Mouse (Mus musculus): Measurements from ENCODE around the gene Clcc1. TPM values are rescaled to one million over a fixed set of nuclear protein-coding genes. Genes with fewer than 3 reads are reported as not detected.
"Not testable (repeated sequence)": the region's sequence is repeated elsewhere in the genome, so short reads cannot be mapped to it uniquely, and the experiment has no call there.

The Clcc1 gene
- 16.9 and 18.6 TPM in 2 replicates for polyA plus RNA-seq (2012; ENCODE audit: insufficient read depth, insufficient read length, missing spikeins)

DNA sequence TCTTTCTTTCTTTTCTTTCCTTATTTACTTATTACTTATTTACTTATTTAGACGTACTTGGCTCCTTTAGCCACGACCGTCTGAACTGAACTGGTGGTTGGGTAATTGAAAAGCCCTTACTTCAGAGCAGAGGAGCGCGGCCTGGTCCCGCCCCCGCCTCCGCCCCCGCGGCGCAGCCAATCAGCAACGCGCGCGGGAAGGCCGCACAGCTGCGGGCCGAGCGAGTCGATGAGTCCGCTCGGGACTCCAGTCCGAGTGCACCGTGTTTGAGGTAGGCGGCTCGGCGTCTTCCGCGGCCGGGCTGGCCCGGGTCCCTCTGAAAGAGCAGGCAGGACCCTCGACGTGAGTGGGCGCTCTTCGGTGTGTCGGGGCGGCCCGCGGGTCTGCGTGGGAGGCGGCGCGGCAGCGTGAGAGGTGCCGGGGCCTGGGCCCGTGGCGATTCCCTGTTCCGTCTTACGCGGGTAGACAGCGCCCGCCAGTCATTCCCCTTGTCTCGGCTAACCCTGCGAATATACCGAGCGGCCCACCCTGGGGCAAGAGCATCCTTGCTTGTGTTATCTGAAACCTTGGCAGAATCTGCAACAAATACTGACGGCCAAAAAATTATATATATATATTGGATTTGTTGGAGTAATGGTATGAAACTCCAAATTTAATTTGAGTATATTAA, at the start of gene Clcc1:
TSS of gene Clcc1 (plus strand) at position 204 of the 670 bp plus-strand sequence.
- Histone ChIP-seq H3K4me3 (ENCODE audit: insufficient read depth, low read depth, low read length) (peak within 1 kb of the TSS; percentile 100), H3K27ac (replicated peaks; ENCODE audit: low read depth, low read length) (peak within 1 kb of the TSS; percentile 86), H3K4me1 (ENCODE audit: control insufficient read depth, insufficient read depth, insufficient read length, low read length) (peaks cover 6% of the 10 kb centered on the region; the same call in 1 of the 2 replicates)

DNA sequence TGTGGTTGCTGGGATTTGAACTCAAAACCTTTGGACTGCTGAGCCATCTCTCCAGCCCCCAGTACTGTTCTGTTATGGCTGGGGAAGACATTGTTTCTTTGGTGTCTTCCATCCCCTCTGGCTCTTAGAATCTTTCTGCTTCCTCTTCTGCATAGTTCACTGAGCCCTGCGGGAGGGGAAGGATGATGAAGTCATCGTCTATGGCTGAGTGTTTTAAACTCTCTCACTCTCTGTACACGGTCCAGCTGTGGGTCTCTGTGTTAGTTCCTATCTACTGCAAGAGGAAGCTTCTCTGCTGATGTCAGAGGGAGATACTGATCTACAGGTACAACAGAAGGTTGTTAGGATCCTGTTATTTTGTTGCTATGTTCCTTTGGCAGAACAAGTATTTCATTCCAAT, 44.8 kb upstream of the Clcc1 start:
- no peaks in the 10 kb centered on the region for H3K4me1 ChIP-seq (ENCODE audit: control insufficient read depth, insufficient read depth, insufficient read length, low read length)
- no peak overlapping the region for H3K27ac ChIP-seq (replicated peaks; ENCODE audit: low read depth, low read length)
- H3K4me3 ChIP-seq (ENCODE audit: insufficient read depth, low read depth, low read length) = no peak overlapping the region

DNA sequence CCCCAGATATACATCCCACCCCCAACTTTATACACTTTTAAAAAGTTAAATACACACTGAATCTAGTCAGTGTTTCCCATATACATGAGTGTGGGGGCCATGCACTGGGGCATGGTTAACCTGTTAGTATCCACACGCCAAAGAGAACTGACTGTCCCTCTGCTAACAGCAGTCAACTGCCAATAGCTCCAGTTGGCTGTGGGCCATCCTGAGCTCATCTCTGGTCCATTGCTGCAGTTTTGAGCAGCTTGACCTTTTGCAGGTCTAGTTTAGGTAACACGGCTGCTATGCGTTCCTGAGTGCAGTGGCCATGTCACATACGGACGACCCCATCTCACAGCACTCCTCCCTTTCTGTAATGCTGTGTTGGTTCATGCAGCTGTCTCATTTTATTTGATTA, 19.0 kb upstream of the Clcc1 start:
- Histone ChIP-seq H3K27ac (replicated peaks; ENCODE audit: low read depth, low read length) (no peak overlapping the region), H3K4me1 (ENCODE audit: control insufficient read depth, insufficient read depth, insufficient read length, low read length) (no peaks in the 10 kb centered on the region), H3K4me3 (ENCODE audit: insufficient read depth, low read depth, low read length) (no peak overlapping the region)

DNA sequence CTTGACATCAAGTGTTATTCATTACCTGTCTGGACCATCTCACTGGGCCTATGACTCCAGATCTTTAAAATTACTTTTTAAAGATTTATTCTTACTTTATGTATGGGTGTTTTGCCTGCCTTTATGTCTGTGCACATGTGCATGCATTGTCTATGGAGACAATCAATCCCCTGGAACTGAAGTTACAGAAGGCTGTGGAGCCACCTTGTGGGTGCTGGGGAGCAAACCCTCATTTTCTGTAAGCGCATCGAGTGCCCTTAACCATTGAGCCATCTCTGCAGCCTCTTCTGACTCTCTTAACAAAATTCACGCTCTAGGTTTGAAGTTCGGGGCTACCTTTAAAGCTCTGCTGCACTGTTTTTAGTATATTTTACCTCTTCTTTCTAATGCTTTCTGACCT, 14.3 kb upstream of the Clcc1 start:
- Histone ChIP-seq H3K4me3 (ENCODE audit: insufficient read depth, low read depth, low read length) (no peak overlapping the region), H3K27ac (replicated peaks; ENCODE audit: low read depth, low read length) (no peak overlapping the region), H3K4me1 (ENCODE audit: control insufficient read depth, insufficient read depth, insufficient read length, low read length) (no peaks in the 10 kb centered on the region)

DNA sequence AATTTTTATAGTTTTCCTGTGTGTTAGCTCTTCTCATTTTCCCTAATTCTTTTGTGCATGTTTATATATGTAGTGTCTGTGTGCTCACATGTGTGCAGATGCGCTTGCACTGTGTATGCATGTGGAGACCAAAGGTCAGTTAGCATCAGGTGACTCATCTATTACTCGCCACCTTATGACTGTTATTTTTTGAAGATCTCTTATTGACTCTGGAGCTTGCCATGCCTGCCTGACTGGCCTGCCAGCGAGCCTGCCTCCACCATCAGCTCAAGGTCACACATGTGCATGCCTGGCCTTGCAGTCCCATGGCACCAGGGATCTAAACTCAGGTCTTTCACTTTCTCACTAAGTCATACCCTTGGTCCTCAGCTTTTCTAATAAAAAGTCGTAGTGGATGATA, 12.7 kb upstream of the Clcc1 start:
- H3K4me1 ChIP-seq (ENCODE audit: control insufficient read depth, insufficient read depth, insufficient read length, low read length) = no peaks in the 10 kb centered on the region
- no peak overlapping the region for H3K4me3 ChIP-seq (ENCODE audit: insufficient read depth, low read depth, low read length)
- no peak overlapping the region for H3K27ac ChIP-seq (replicated peaks; ENCODE audit: low read depth, low read length)

DNA sequence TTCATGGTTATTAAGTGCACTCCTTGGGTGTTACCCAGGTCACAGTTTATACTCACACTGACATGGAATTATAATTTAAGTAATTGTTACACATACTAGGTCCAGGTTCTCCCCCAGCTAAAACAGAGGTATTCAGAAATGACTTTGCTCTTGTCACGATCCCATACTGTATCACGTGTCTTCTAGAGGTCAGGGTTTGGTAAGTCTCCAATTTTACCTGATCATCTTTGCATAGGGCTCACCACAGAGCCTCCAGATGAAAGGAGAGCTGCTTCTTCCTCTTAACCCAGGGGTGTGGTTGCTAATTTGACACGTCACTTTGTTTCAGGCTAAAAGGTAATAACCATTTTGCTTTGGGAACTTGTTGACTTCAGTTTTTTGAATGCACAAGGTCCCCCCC, 8.9 kb upstream of the Clcc1 start:
- no peak overlapping the region for H3K27ac ChIP-seq (replicated peaks; ENCODE audit: low read depth, low read length)
- no peak overlapping the region for H3K4me3 ChIP-seq (ENCODE audit: insufficient read depth, low read depth, low read length)
- no peaks in the 10 kb centered on the region for H3K4me1 ChIP-seq (ENCODE audit: control insufficient read depth, insufficient read depth, insufficient read length, low read length)

DNA sequence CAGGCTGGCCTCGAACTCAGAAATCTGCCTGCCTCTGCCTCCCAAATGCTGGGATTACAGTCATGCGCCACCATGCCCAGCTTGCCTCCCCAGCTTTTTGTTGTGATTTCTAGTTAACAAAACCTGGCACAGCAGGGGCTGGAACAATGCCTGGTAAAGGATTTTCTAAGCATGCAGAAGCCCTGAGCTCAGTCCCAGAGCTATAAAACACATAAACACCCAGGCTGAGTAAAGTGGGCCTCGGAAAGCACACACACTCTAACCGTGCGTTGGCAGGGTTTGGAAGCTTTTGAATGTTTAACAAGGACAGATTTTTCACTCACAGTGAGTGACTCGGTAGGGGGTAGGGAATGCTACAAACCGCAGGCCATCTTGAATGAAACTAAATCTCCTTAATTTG, 7.7 kb upstream of the Clcc1 start:
- Histone ChIP-seq H3K27ac (replicated peaks; ENCODE audit: low read depth, low read length) (no peak overlapping the region), H3K4me1 (ENCODE audit: control insufficient read depth, insufficient read depth, insufficient read length, low read length) (no peaks in the 10 kb centered on the region), H3K4me3 (ENCODE audit: insufficient read depth, low read depth, low read length) (no peak overlapping the region)

DNA sequence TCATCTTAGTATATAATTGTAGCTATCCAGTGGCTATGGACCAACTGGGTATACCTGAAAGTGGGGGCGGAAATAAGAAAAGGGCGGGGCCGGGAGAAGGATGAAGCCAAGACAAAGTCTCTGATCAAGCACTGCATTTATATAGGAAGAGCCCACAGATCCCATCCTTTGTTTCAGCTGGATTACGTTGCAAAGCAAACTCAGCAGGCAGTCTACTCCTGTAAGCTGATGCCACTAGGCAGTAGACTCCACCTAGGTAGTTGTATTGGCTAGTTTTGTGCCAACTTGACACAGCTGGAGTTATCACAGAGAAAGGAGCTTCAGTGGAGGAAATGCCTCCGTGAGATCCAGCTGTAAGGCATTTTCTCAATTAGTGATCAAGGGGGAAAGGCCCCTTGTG, 6.0 kb upstream of the Clcc1 start:
- H3K27ac ChIP-seq (replicated peaks; ENCODE audit: low read depth, low read length) = not testable (repeated sequence)

DNA sequence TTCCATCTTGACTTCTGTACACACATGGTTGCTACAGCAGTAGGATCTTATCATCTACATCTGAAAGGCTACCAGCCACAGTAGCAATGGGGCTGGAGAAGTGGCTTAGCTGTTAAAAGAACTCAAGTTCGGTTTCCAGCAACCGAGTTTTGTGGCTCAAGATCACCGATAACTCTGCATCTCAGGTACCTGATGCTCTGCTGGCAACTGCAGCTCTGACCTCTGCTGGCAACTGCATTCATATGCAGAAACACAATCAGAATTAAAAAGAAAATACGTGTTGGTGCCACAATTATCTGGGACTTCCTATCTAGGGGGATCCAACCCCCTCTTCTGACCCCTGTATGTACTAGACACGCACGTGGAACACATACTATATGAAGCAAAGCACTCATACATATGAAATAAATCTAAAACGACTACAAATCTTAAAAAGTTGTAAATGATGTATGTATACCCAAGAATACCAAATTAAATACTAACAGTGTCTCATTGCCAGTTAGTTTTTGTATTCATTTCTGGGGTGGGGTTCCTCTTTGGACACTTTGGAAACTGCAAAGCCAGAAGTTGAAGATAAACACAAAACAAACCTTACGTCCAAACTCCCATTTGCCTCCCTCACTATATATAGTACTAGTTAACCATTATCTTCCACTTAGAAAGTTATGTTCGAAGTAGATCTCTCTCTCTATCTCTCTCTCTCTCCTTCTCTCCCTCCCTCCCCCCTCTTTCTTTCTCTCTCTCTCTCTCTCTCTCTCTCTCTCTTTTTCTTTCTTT, 659 bp upstream of the Clcc1 start:
- Histone ChIP-seq H3K4me1 (ENCODE audit: control insufficient read depth, insufficient read depth, insufficient read length, low read length) (peaks cover 6% of the 10 kb centered on the region; the same call in 1 of the 2 replicates), H3K4me3 (ENCODE audit: insufficient read depth, low read depth, low read length) (no peak overlapping the region; the same call in 1 of the 2 replicates), H3K27ac (replicated peaks; ENCODE audit: low read depth, low read length) (no peak overlapping the region)

More for the DNA sequence above, 6.0 kb upstream of the Clcc1 start:
- H3K4me1 ChIP-seq (ENCODE audit: control insufficient read depth, insufficient read depth, insufficient read length, low read length); H3K4me3 ChIP-seq (ENCODE audit: insufficient read depth, low read depth, low read length): not testable (repeated sequence)

DNA sequence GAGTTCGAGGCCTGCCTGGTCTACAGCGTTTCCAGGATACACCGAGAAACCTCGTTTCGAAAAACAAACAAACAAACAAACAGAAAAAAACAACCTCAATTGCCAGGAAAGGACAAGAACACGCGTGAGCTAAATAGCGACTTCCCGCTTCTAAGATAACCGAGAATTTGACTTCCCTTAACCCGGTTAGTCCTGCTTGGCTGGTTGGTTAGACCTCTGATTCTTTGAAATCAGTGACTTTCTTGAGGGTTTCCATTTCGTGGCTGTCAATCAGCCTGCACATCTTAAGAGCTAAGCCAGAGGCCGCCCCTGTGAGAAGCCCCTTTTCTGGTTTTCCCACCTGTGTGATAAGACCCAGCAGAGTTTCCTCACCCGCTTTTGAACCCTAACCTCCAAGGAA, 853 bp downstream of the Clcc1 start:
- Histone ChIP-seq H3K27ac (replicated peaks; ENCODE audit: low read depth, low read length) (no peak overlapping the region), H3K4me3 (ENCODE audit: insufficient read depth, low read depth, low read length) (peak overlapping the region; percentile 100), H3K4me1 (ENCODE audit: control insufficient read depth, insufficient read depth, insufficient read length, low read length) (peaks cover 6% of the 10 kb centered on the region; the same call in 1 of the 2 replicates)

DNA sequence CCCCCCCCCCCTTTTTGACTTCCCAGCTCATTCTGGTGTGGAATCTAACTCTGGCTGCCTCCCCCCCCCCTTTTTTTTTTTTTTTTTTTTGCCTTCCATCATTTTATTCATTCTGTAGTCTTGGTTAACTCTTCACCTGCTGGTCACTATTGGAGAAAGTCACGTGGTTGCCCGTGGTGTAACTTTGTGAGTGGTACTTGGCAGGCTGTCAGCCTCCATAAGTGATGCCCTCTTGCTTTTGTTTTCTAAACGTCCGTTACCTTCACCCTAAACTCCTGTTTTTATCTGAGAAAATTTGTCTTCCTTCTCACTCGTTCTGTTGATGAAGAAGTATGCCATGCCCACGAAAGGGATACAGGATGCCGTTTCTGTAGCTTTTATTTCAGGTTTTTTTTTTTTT, 1.8 kb downstream of the Clcc1 start:
- no peak overlapping the region for H3K4me3 ChIP-seq (ENCODE audit: insufficient read depth, low read depth, low read length)
- H3K27ac ChIP-seq (replicated peaks; ENCODE audit: low read depth, low read length) = no peak overlapping the region
- peaks cover 6% of the 10 kb centered on the region; the same call in 1 of the 2 replicates for H3K4me1 ChIP-seq (ENCODE audit: control insufficient read depth, insufficient read depth, insufficient read length, low read length)

DNA sequence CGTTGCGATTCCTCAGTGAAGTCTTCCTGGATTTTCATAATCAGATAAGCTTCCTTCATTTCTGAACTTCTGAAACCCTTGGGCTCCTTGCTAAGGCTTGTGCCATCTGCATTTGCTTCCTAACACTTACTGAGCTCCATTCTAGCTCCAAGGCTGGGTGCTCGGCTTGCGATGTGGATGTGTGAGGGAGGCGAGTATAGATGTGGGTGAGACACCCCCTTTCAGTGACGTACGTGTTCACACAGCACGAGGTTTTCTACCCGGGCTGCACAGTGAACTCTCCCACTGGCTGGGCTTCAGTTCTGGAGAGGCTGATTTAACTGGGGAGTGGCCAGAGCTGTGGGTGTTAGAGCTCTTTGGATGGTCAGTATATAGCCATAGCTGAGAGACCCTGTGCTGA, 4.9 kb downstream of the Clcc1 start:
- no peak overlapping the region for H3K4me3 ChIP-seq (ENCODE audit: insufficient read depth, low read depth, low read length)
- H3K27ac ChIP-seq (replicated peaks; ENCODE audit: low read depth, low read length) = no peak overlapping the region
- peaks cover 6% of the 10 kb centered on the region; the same call in 1 of the 2 replicates for H3K4me1 ChIP-seq (ENCODE audit: control insufficient read depth, insufficient read depth, insufficient read length, low read length)

DNA sequence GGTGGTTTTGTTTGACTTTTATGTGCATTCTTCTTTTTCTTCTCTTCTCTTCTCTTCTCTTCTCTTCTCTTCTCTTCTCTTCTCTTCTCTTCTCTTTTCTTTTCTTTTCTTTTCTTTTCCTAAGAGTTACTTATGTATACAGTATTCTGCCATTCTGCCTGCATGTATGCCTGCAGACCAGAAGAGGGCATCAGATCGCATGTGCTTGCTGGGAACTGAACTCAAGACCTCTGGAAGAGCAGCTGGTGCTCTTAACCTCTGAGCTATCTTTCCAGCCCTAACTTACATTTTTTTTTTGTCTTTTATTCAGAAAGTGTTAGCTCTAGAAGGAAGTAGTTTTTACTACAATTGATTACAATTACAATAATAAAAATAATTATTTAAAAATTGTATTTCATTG, 7.2 kb downstream of the Clcc1 start:
- Histone ChIP-seq H3K4me1 (ENCODE audit: control insufficient read depth, insufficient read depth, insufficient read length, low read length) (no peaks in the 10 kb centered on the region), H3K27ac (replicated peaks; ENCODE audit: low read depth, low read length) (no peak overlapping the region), H3K4me3 (ENCODE audit: insufficient read depth, low read depth, low read length) (no peak overlapping the region)

DNA sequence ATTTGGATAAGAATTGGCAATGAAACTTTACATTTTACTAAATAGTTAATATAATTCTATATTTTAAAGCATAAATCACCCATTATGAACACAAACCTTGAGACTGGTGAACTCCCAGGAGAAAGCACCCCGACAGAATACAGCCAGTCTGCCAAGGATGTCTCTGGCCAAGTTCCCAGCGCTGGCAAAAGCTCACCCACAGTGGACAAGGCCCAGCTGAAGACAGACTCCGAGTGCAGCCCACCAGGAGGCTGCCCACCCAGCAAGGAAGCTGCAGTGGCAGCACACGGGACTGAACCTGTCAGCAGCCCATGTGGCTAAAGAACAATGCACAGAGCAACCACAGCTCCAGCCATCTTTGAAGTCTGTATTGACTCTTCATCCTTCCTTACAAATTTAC, 22.9 kb downstream of the Clcc1 start:
- H3K4me1 ChIP-seq (ENCODE audit: control insufficient read depth, insufficient read depth, insufficient read length, low read length) = no peaks in the 10 kb centered on the region
- no peak overlapping the region for H3K4me3 ChIP-seq (ENCODE audit: insufficient read depth, low read depth, low read length)
- no peak overlapping the region for H3K27ac ChIP-seq (replicated peaks; ENCODE audit: low read depth, low read length)

DNA sequence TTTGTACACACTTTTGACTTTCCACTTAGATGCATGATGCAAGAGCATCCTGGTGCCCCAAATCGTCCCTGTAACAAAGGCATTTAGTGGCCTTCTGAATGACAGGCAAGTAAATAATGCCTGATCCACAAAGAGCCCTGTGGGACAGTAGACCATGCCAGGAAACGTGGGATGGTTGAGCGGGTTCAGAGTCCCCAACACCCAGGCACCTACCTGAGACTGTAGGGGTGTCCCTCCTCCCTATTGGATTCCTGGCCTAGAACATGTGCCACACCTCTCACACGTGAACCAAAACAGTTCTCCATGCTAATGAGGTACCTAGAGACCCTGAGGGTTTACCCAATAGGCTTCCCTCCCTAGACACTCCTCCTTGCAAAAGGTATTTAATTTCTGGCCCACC, 27.3 kb downstream of the Clcc1 start:
- Histone ChIP-seq H3K4me1 (ENCODE audit: control insufficient read depth, insufficient read depth, insufficient read length, low read length) (no peaks in the 10 kb centered on the region), H3K27ac (replicated peaks; ENCODE audit: low read depth, low read length) (no peak overlapping the region), H3K4me3 (ENCODE audit: insufficient read depth, low read depth, low read length) (no peak overlapping the region)

DNA sequence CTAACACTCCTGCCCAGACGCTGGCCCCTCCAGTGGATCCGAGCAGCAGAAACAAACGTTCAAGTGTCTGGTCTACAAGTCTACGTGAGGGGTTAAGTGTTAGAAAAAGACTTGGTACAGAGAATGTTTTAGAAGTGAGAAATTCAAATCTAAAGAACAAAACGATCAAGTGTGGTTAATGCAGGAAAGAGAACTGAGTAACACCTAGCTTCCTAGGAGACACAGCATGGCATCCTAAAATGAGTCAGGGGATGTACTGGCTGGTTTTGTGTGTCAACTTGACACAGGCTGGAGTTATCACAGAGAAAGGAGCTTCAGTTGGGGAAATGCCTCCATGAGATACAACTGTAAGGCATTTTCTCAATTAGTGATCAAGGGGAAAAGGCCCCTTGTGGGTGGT, 29.9 kb downstream of the Clcc1 start:
- not testable (repeated sequence) for H3K4me1 ChIP-seq (ENCODE audit: control insufficient read depth, insufficient read depth, insufficient read length, low read length); H3K27ac ChIP-seq (replicated peaks; ENCODE audit: low read depth, low read length); H3K4me3 ChIP-seq (ENCODE audit: insufficient read depth, low read depth, low read length)
